Mouse (Mus musculus) forebrain, embryonic 14.5 days (tissue): ENCODE measurements around the gene Hoxc5. TPM values are rescaled to one million over a fixed set of nuclear protein-coding genes. Genes with fewer than 3 reads are reported as not detected.
A peak's percentile ranks its signal among the peaks of the same experiment; 100 is the strongest.

Experiments
- ATAC-seq: fragments of 200-750 bp; cut with Nextera tagmentation; 2 replicates; pipeline ENCODE4 v1.8.0; 2017; ENCODE audit warnings: mild to moderate bottlenecking, moderate library complexity
- DNase-seq: peaks from one replicate; pipeline ENCODE4 v3.0.0-alpha.2; 2015; ENCODE audit warnings: low spot score
- H3K27ac ChIP-seq: fragments of 300-500 bp; sonication (generic); 2 replicates; pipeline ENCODE4 v1.5.1; 2014; ENCODE audit warnings: low read depth, mild to moderate bottlenecking, control low read depth, low read length, moderate library complexity
- H3K27me3 ChIP-seq: fragments of 300-500 bp; sonication (generic); replicated peaks from 2 replicates; pipeline ENCODE4 v1.6.1; 2014; ENCODE audit warnings: low read length, control low read depth, mixed read lengths; ENCODE audit not compliant: control insufficient read depth, insufficient read depth
- H3K36me3 ChIP-seq: fragments of 300-500 bp; sonication (generic); 2 replicates; pipeline ENCODE4 v1.6.1; 2014; ENCODE audit warnings: low read length, control low read depth; ENCODE audit not compliant: control insufficient read depth, insufficient read depth
- H3K4me1 ChIP-seq: fragments of 300-500 bp; sonication (generic); 2 replicates; pipeline ENCODE4 v1.6.1; 2014; ENCODE audit warnings: antibody characterized with exemption, low read length, control low read depth; ENCODE audit not compliant: control insufficient read depth, insufficient read depth
- H3K4me2 ChIP-seq: fragments of 300-500 bp; sonication (generic); 2 replicates; pipeline ENCODE4 v1.6.1; 2014; ENCODE audit warnings: mild to moderate bottlenecking, control low read depth, low read length
- H3K4me3 ChIP-seq: fragments of 300-500 bp; sonication (generic); 2 replicates; pipeline ENCODE4 v1.5.1; 2014; ENCODE audit warnings: low read depth, low read length, control low read depth
- H3K9ac ChIP-seq: fragments of 300-500 bp; sonication (generic); 2 replicates; pipeline ENCODE4 v1.6.1; 2014; ENCODE audit warnings: mild to moderate bottlenecking, low read length, control low read depth, moderate library complexity
- H3K9me3 ChIP-seq: fragments of 300-500 bp; sonication (generic); replicated peaks from 2 replicates; pipeline ENCODE4 v1.6.1; 2016; ENCODE audit warnings: low read length, control low read depth, mixed read lengths; ENCODE audit not compliant: control insufficient read depth
- WGBS: fragments of 180-500 bp; shearing (Covaris S2); extraction: QIAGEN DNeasy Blood & Tissue Kit; methylation state at CpG from one replicate; pipeline ENCODE4 v1.1.7; 2014; 5-methylcytosine and 5-hydroxymethylcytosine counted together
- polyA plus RNA-seq: library from polyadenylated mRNA; unstranded; fragments of >200 nt; fragmentation: Nextera tagmentation; extraction: Ambion mirVana; gene quantifications from 2 replicates; pipeline ENCODE4 v1.2.1, GENCODE M21; 2014

Gene Hoxc5
- not detected in 2 replicates for polyA plus RNA-seq

- Histone ChIP-seq H3K36me3 (no peaks in the 10 kb centered on the region), H3K9ac (no peak within 1 kb of the TSS), H3K9me3 (no peaks in the 10 kb centered on the region), H3K4me1 (no peaks in the 10 kb centered on the region), H3K27ac (no peak within 1 kb of the TSS), H3K4me2 (no peak within 1 kb of the TSS), H3K4me3 (peak within 1 kb of the TSS; percentile 2; the same call in 1 of the 2 replicates), H3K27me3 (peaks cover 98% of the 10 kb centered on the region)
- WGBS = 3% methylated on average over 12 of the region's 12 CpGs
- ATAC-seq (no peak), DNase-seq (no peak)
These were observed at the start of gene Hoxc5 for GRCm38 (mm10) chr15:102967312-102967510. Gene Hoxc5, plus strand, starts transcription at chr15:102967443.

GRCm38 (mm10) chr15:102917972-102918572, 49.2 kb upstream of the Hoxc5 start:
- ATAC-seq (no peak), DNase-seq (no peak)
- Histone ChIP-seq H3K27me3 (peaks cover 93% of the 10 kb centered on the region), H3K27ac (no peak overlapping the region), H3K4me2 (no peak overlapping the region), H3K4me1 (no peaks in the 10 kb centered on the region), H3K9ac (no peak overlapping the region), H3K4me3 (no peak overlapping the region), H3K9me3 (no peaks in the 10 kb centered on the region), H3K36me3 (no peaks in the 10 kb centered on the region)
- 1% methylated on average over 20 of the region's 20 CpGs for WGBS

GRCm38 (mm10) chr15:102918611-102919265, 48.5 kb upstream of the Hoxc5 start:
- ATAC-seq (no peak), DNase-seq (no peak)
- WGBS = 1% methylated on average over 7 of the region's 7 CpGs
- Histone ChIP-seq H3K4me3 (no peak overlapping the region), H3K4me2 (no peak overlapping the region), H3K9ac (no peak overlapping the region), H3K9me3 (no peaks in the 10 kb centered on the region), H3K27ac (no peak overlapping the region), H3K36me3 (no peaks in the 10 kb centered on the region), H3K4me1 (no peaks in the 10 kb centered on the region), H3K27me3 (peaks cover 94% of the 10 kb centered on the region)

GRCm38 (mm10) chr15:102919336-102920180, 47.7 kb upstream of the Hoxc5 start:
- no peak overlapping the region for H3K9ac ChIP-seq
- no peak for DNase-seq
- no peaks in the 10 kb centered on the region for H3K4me1 ChIP-seq
- H3K4me2 ChIP-seq = no peak overlapping the region
- no peak overlapping the region for H3K4me3 ChIP-seq
- WGBS = 2% methylated on average over 12 of the region's 12 CpGs
- no peak overlapping the region for H3K27ac ChIP-seq
- H3K27me3 ChIP-seq = peaks cover 97% of the 10 kb centered on the region
- H3K36me3 ChIP-seq = no peaks in the 10 kb centered on the region
- ATAC-seq = no peak
- H3K9me3 ChIP-seq = no peaks in the 10 kb centered on the region

GRCm38 (mm10) chr15:102920619-102921018, 46.6 kb upstream of the Hoxc5 start:
- DNase-seq (peak; percentile 70), ATAC-seq (peak; percentile 88)
- Histone ChIP-seq H3K27me3 (peaks cover 99% of the 10 kb centered on the region), H3K4me3 (no peak overlapping the region), H3K27ac (no peak overlapping the region), H3K9ac (no peak overlapping the region), H3K9me3 (no peaks in the 10 kb centered on the region), H3K4me2 (peak overlapping the region; percentile 32; the same call in 1 of the 2 replicates), H3K4me1 (no peaks in the 10 kb centered on the region), H3K36me3 (no peaks in the 10 kb centered on the region)
- WGBS = 0% methylated on average over 17 of the region's 20 CpGs

GRCm38 (mm10) chr15:102921053-102922011, 45.9 kb upstream of the Hoxc5 start, which contains the start of gene Hoxc13:
Gene Hoxc13, plus strand, starts transcription at chr15:102921103.
- WGBS = 1% methylated on average over 77 of the region's 88 CpGs
- no peak for DNase-seq
- Histone ChIP-seq H3K9ac (no peak within 1 kb of the TSS), H3K27me3 (peaks cover 99% of the 10 kb centered on the region), H3K4me2 (peak within 1 kb of the TSS; percentile 32; the same call in 1 of the 2 replicates), H3K27ac (no peak within 1 kb of the TSS), H3K4me1 (no peaks in the 10 kb centered on the region), H3K9me3 (no peaks in the 10 kb centered on the region), H3K4me3 (peak within 1 kb of the TSS; percentile 10; the same call in 1 of the 2 replicates), H3K36me3 (no peaks in the 10 kb centered on the region)
- peak; percentile 62 for ATAC-seq

- DNase-seq (no peak), ATAC-seq (peak; percentile 10; the same call in 1 of the 2 replicates)
- Histone ChIP-seq H3K4me1 (no peaks in the 10 kb centered on the region), H3K9me3 (no peaks in the 10 kb centered on the region), H3K9ac (no peak overlapping the region), H3K4me2 (no peak overlapping the region), H3K27me3 (peaks cover 99% of the 10 kb centered on the region), H3K36me3 (no peaks in the 10 kb centered on the region), H3K4me3 (no peak overlapping the region), H3K27ac (no peak overlapping the region)
- WGBS = under 1% methylated on average over 24 of the region's 24 CpGs
These were observed 45.3 kb upstream of the Hoxc5 start for GRCm38 (mm10) chr15:102922012-102922362.

GRCm38 (mm10) chr15:102922636-102923500, 44.4 kb upstream of the Hoxc5 start:
- no peak for DNase-seq
- Histone ChIP-seq H3K27me3 (peaks cover 98% of the 10 kb centered on the region), H3K4me3 (no peak overlapping the region), H3K9ac (no peak overlapping the region), H3K27ac (no peak overlapping the region), H3K4me1 (no peaks in the 10 kb centered on the region), H3K4me2 (no peak overlapping the region), H3K36me3 (no peaks in the 10 kb centered on the region), H3K9me3 (no peaks in the 10 kb centered on the region)
- ATAC-seq = no peak
- 8% methylated on average over 6 of the region's 6 CpGs for WGBS
